Mouse (Mus musculus): ENCODE measurements around the gene Cd96.

Cd96 gene

DNA sequence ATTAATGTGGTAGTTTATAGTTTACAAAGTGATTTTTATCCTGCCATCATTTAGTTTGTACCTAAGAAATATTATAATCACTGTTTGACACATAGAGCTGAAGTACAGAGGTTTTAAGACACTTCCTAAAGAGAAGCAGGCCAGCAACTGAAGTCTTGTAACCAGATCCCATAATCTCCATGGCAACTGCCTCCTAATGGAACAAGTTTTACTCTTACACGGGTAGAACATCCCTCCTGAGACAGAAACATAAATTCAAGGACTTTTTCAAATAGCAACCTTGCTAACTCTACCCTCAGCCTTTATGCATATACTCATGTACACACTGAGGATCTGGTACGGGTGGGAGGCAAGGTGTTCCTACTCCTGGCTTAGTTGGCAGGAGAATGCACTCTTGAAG, 83.8 kb downstream of the Cd96 start:
- DNase-seq (ENCODE audit: low spot score in 2 of 2), result no peak

GRCm38 (mm10) chr16:46033896-46034295, 86.2 kb downstream of the Cd96 start:
- DNase-seq (ENCODE audit: low spot score in 2 of 2), result no peak

GRCm38 (mm10) chr16:46022958-46023491, 97.0 kb downstream of the Cd96 start:
- no peak for DNase-seq (ENCODE audit: low spot score in 2 of 2)

DNA sequence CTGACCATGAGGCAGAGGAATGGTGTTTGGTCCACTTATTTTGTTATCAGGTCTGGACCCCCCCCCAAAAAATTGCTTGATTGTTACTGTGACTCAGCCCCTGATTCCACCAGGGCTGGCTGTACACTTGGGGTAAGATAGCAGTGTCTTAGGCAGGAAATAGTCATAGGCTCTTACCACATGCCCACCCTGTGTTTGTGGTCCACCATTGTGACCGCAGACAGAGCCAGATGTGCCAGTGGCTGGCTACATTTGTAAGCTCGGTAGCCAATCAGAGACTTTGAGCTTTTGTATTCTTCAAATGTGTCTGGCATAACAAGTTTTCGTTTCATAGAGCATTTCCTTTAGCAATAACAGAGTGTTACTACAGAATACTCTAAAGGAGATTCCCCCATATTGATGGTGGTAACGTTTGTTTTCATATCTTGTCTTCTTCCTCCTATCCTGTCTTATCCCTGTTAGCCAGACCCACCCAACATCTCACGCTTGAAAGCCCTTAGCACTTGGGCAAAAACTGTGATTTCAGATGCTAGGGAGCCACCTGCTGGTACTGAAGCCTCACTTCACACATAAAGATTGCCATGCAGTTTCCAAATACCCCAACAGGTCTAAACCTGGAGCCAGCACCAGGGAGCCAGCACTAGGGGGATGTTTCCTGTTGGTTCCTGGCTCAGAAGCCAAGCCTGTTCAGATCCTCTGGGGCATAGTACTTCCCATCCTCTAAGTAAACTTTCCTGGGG, 97.7 kb downstream of the Cd96 start:
- peak in 1 of 2 experiments; percentile 38 for DNase-seq (ENCODE audit: low spot score in 2 of 2)

DNA sequence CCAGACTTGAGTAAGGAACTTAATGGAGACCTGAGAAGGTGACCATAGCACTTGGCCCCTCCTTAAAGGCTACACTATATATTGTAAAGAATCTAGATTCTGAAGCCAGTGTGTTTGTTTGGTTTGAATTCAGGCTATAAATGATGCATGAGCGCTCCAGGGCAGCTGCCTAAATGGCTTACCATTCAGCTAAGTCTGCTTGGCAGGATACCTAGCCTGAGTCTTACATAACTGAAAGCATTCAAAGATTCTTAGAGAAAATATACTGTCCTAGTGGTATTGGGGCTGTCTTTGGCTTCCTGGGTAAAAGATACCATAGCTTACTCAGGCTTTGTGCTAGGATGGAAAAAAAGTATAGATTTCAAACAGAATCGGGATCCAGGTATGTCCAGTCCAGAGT, 98.7 kb downstream of the Cd96 start:
- no peak for DNase-seq (ENCODE audit: low spot score in 2 of 2)

- DNase-seq (ENCODE audit: low spot score in 2 of 2), result no peak
Observed at GRCm38 (mm10) chr16:46020396-46020795, 99.7 kb downstream of the Cd96 start.

GRCm38 (mm10) chr16:46019799-46020198, 100.3 kb downstream of the Cd96 start:
- no peak for DNase-seq (ENCODE audit: low spot score in 2 of 2)

- DNase-seq (ENCODE audit: low spot score in 2 of 2), result no peak
Observed at GRCm38 (mm10) chr16:46019359-46019758, 100.7 kb downstream of the Cd96 start.

DNA sequence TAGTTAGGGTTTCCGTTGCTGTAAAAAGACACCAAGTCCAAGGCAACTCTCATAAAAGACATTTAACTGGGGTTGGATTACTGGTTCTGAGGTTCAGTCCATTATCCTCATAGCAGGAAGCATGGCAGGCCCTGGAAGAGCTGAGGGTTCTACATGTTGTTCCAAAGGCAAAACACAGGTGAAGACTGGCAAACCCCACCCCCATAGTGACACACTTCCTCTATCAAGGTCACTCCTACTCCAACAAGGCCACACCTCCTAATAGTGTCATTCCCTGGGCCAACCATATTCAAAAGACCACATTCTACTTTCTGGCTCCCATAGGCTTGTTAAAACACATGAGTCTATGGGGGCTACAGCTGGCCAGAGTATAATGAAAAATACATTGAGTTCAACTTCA, 108.4 kb downstream of the Cd96 start:
- DNase-seq (ENCODE audit: low spot score in 2 of 2), result no peak

DNA sequence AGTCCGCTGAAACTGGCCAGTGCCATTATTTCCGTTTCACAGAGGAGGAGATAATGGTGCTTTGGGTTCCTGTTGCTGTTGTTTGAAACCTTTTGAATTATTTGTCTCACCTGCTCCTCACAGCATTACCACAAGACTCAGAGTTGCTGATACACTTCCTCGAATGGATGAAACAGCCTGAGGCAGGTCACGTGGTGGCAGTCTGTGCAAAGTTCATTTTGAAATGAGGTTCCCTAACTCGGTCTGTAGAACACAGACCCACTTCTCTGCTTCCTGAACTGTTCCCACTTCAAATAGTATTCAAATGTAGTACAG, 109.2 kb downstream of the Cd96 start:
- DNase-seq (ENCODE audit: low spot score in 2 of 2), result peak in 1 of 2 experiments; percentile 51

DNA sequence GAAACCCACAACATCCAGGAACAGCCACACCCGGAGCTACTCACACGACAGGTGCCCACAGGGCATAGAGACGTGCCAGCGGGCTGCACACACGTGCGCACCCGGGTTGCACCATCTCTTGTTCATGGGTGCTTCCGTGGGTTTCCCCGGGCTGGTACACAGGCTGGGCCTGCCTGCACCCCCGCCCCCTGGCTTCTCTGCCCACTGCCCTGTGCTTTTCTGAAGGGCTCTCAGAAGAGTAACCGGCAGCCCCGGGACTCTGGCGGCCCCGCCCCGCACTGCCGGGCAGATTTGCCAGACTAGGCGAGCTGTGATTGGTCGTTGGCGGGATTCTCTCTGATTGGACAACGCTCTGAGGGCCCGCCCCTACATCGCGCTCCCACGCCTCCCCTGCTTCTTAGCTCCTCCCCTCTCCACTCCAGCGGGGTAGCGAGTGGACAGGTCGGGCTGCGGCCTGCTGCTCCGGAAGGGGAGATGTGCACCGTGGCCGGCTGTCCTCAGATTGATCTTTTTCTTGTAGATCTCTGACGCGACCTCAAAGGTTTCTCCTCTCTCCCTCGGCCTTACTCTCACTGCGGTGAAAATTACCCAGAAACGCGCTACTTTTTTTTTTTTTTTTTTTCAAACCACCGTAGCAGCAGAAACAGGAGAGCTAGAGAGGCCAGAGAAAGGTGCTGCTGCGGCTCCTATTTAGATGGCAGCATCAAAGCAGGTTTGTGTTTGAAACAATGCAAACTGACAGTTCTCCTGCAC, 109.7 kb downstream of the Cd96 start, which contains the start of gene Plcxd2:
TSS of gene Plcxd2 (minus strand) at position 66 of the 753 bp plus-strand sequence.
- peak; percentile 68 to 88 for DNase-seq (ENCODE audit: low spot score in 2 of 2)

DNA sequence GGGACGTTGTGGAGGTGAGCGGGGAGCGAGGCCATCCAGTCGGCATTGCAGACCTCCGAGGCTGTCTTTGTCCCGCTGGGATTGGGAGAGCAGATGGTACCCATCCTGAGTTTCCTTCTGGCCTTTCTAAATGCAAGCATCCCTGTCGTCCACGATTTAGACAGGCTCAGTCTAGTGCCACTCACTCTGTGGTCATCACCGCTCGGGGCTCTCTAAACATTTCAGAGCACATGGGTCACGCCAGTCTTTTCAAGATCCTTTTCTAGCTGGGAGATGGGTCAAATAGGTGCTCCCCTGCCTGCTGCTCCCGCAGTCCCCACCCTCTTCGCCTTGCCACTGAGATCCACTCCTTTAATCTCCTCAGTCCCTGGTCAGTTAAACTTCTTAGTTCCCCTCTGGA, 110.3 kb downstream of the Cd96 start:
- DNase-seq (ENCODE audit: low spot score in 2 of 2), result no peak

- no peak for DNase-seq (ENCODE audit: low spot score in 2 of 2)
Observed at GRCm38 (mm10) chr16:46008766-46009165, 111.3 kb downstream of the Cd96 start.

GRCm38 (mm10) chr16:46008036-46008605, 111.9 kb downstream of the Cd96 start:
- no peak for DNase-seq (ENCODE audit: low spot score in 2 of 2)

GRCm38 (mm10) chr16:46006261-46006660, 113.8 kb downstream of the Cd96 start:
- DNase-seq (ENCODE audit: low spot score in 2 of 2), result no peak

DNA sequence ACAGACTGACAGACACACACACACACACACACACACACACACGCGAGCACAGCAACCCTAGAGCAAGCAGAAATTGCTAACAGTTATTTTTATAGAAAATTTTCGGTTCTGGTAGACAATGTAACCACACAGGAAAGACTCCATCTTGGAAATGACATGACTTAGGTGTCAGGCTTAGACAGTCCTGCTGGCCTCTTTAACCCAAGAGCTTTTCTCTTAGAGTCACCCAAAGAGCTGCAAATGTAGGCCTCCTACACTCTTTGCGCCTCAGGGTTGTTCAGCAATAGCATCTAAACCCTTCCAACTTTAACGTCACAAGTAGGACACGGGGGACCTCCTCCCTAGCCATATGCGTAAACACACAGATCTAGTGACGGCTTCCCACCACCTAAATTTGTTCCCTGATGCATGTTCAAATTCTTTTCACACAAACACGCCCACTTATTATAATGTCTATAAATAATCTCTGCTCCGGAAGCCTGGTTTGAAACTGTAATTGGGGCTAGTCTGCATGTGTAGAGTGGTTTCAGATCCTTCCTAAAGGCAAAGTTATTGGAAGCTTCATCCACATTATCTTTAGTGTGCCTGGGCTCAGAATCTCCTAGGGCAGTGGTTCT, 118.4 kb downstream of the Cd96 start:
- DNase-seq (ENCODE audit: low spot score in 2 of 2), result no peak

- DNase-seq (ENCODE audit: low spot score in 2 of 2), result no peak
Observed at GRCm38 (mm10) chr16:46000976-46001375, 119.1 kb downstream of the Cd96 start.

GRCm38 (mm10) chr16:45999374-46000191, 120.5 kb downstream of the Cd96 start:
- DNase-seq (ENCODE audit: low spot score in 2 of 2), result no peak

GRCm38 (mm10) chr16:45998231-45998630, 121.8 kb downstream of the Cd96 start:
- DNase-seq (ENCODE audit: low spot score in 2 of 2), result no peak

- no peak for DNase-seq (ENCODE audit: low spot score in 2 of 2)
Observed at GRCm38 (mm10) chr16:45990901-45991676, 129.0 kb downstream of the Cd96 start.

- DNase-seq (ENCODE audit: low spot score in 2 of 2), result no peak
Observed at GRCm38 (mm10) chr16:45986236-45986635, 133.8 kb downstream of the Cd96 start.

Data from spleen, postnatal 10 days (tissue).